Mouse (Mus musculus) intestine, embryonic 16.5 days (tissue): ENCODE data around the gene Camk1d. TPM values are rescaled to one million over a fixed set of nuclear protein-coding genes. Genes with fewer than 3 reads are reported as not detected.
"Not testable (repeated sequence)": the region's sequence is repeated elsewhere in the genome, so short reads cannot be mapped to it uniquely, and the experiment has no call there.

Experiments used
- ATAC-seq: fragments of 200-750 bp; cut with Nextera tagmentation; 2 replicates; pipeline ENCODE4 v1.8.0; 2017; ENCODE audit warnings: moderate TSS enrichment, moderate library complexity
- H3K27ac ChIP-seq: fragments of 300-500 bp; sonication (generic); 2 replicates; pipeline ENCODE4 v1.5.1; 2014; ENCODE audit warnings: mild to moderate bottlenecking, low read length
- H3K27me3 ChIP-seq: fragments of 300-500 bp; sonication (generic); replicated peaks from 2 replicates; pipeline ENCODE4 v1.6.1; 2014; ENCODE audit warnings: low read length, control low read depth, mixed read lengths; ENCODE audit not compliant: control insufficient read depth, insufficient read depth
- H3K36me3 ChIP-seq: fragments of 300-500 bp; sonication (generic); 2 replicates; pipeline ENCODE4 v1.6.1; 2014; ENCODE audit warnings: low read length, control low read depth; ENCODE audit not compliant: control insufficient read depth, insufficient read depth
- H3K4me1 ChIP-seq: fragments of 300-500 bp; sonication (generic); 2 replicates; pipeline ENCODE4 v1.6.1; 2014; ENCODE audit warnings: low read length, control low read depth, mixed read lengths; ENCODE audit not compliant: control insufficient read depth, insufficient read depth
- H3K4me2 ChIP-seq: fragments of 300-500 bp; sonication (generic); 2 replicates; pipeline ENCODE4 v1.6.1; 2014; ENCODE audit warnings: low read depth, low read length, control low read depth
- H3K4me3 ChIP-seq: fragments of 300-500 bp; sonication (generic); 2 replicates; pipeline ENCODE4 v1.5.1; 2014; ENCODE audit warnings: mild to moderate bottlenecking, low read length
- H3K9ac ChIP-seq: fragments of 300-500 bp; sonication (generic); 2 replicates; pipeline ENCODE4 v1.6.1; 2014; ENCODE audit warnings: low read depth, low read length
- H3K9me3 ChIP-seq: fragments of 300-500 bp; sonication (generic); 2 replicates; pipeline ENCODE4 v1.6.1; 2016; ENCODE audit warnings: low read length, control low read depth; ENCODE audit not compliant: control insufficient read depth
- WGBS: fragments of 180-500 bp; shearing (Covaris S2); extraction: QIAGEN DNeasy Blood & Tissue Kit; methylation state at CpG from one replicate; pipeline ENCODE4 v1.1.7; 2014; 5-methylcytosine and 5-hydroxymethylcytosine counted together
- polyA plus RNA-seq: library from polyadenylated mRNA; unstranded; fragments of >200 nt; fragmentation: Nextera tagmentation; extraction: Ambion mirVana; gene quantifications from 2 replicates; pipeline ENCODE4 v1.2.1, GENCODE M21; 2015

Gene Camk1d
- polyA plus RNA-seq, 1 experiment from 2014 or later = 23.1 TPM

- Histone ChIP-seq H3K9me3 (no peaks in the 10 kb centered on the region), H3K4me1 (no peaks in the 10 kb centered on the region; the same call in 1 of the 2 replicates)
- ATAC-seq = no peak
These were observed 321.4 kb downstream of the Camk1d start for GRCm38 (mm10) chr2:5392921-5393320.

DNA sequence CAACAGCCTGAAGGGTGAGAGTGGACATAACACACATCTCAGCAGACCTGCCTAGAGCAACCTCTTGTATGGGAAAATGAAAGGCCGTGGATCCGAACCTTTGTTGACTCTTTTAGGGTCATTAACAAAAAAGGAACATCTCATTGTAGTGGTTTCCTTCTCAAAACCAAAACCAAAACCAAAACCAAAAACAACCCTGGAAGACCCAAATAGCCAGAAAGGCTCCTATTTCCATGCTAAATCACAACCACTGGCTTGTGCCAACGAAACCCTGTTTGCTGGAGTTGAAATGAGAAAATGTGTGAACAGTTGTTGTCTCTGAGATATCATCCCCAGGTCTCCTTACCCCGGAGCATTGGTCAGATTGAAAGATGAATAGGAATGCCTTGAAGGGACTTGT is 321.8 kb downstream of the Camk1d start:
- no peak overlapping the region for H3K9ac ChIP-seq
- H3K27me3 ChIP-seq = no peaks in the 10 kb centered on the region
- no peak for ATAC-seq
- no peaks in the 10 kb centered on the region for H3K9me3 ChIP-seq
- no peaks in the 10 kb centered on the region for H3K36me3 ChIP-seq
- no peak overlapping the region for H3K4me3 ChIP-seq
- no peaks in the 10 kb centered on the region; the same call in 1 of the 2 replicates for H3K4me1 ChIP-seq
- 92% methylated on average over 4 of the region's 4 CpGs for WGBS
- H3K4me2 ChIP-seq = no peak overlapping the region
- H3K27ac ChIP-seq = no peak overlapping the region

More at GRCm38 (mm10) chr2:5392921-5393320, 321.4 kb downstream of the Camk1d start:
- H3K9ac ChIP-seq = no peak overlapping the region
- no peak overlapping the region for H3K4me3 ChIP-seq
- H3K36me3 ChIP-seq = no peaks in the 10 kb centered on the region
- H3K27ac ChIP-seq = no peak overlapping the region
- H3K27me3 ChIP-seq = no peaks in the 10 kb centered on the region
- H3K4me2 ChIP-seq = no peak overlapping the region

GRCm38 (mm10) chr2:5388381-5388780 is 325.9 kb downstream of the Camk1d start:
- no peak overlapping the region for H3K27ac ChIP-seq
- H3K36me3 ChIP-seq = no peaks in the 10 kb centered on the region
- H3K9me3 ChIP-seq = no peaks in the 10 kb centered on the region
- H3K4me2 ChIP-seq = no peak overlapping the region
- 85% methylated on average over 7 of the region's 7 CpGs for WGBS
- no peak for ATAC-seq
- H3K4me3 ChIP-seq = no peak overlapping the region
- no peak overlapping the region for H3K9ac ChIP-seq
- H3K4me1 ChIP-seq = peaks cover 5% of the 10 kb centered on the region
- no peaks in the 10 kb centered on the region for H3K27me3 ChIP-seq

GRCm38 (mm10) chr2:5381712-5382710 is 332.3 kb downstream of the Camk1d start:
- H3K4me3 ChIP-seq = no peak overlapping the region
- H3K9me3 ChIP-seq = no peaks in the 10 kb centered on the region
- no peak overlapping the region for H3K4me2 ChIP-seq
- H3K36me3 ChIP-seq = no peaks in the 10 kb centered on the region
- no peak for ATAC-seq
- peaks cover 2% of the 10 kb centered on the region for H3K4me1 ChIP-seq
- no peak overlapping the region for H3K27ac ChIP-seq
- no peak overlapping the region for H3K9ac ChIP-seq
- WGBS = 62% methylated on average over 12 of the region's 12 CpGs
- no peaks in the 10 kb centered on the region for H3K27me3 ChIP-seq

DNA sequence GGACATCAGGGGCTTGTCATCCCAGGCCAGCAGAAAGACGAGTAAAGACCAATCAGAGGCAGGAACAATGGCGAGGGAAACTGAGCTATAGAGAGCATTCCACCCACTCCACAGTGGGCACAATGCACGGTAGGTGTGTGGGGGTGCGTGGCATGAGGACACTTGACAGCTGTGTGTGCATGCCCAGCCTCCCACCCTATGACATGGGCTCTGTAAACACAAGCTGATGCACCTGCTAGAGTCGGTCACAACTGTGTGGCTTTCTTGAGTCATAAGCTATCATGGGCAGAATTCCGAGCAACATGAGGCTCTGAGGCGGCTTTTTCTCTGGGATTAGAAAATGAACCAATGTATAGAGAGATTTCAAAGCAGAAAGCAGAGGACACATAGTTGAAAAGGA is 333.3 kb downstream of the Camk1d start:
- WGBS = 77% methylated on average over 7 of the region's 7 CpGs
- H3K9ac ChIP-seq = no peak overlapping the region
- no peaks in the 10 kb centered on the region for H3K9me3 ChIP-seq
- no peak overlapping the region for H3K4me2 ChIP-seq
- H3K27ac ChIP-seq = no peak overlapping the region
- no peaks in the 10 kb centered on the region for H3K27me3 ChIP-seq
- no peaks in the 10 kb centered on the region for H3K36me3 ChIP-seq
- no peak for ATAC-seq
- no peaks in the 10 kb centered on the region for H3K4me1 ChIP-seq
- no peak overlapping the region for H3K4me3 ChIP-seq

DNA sequence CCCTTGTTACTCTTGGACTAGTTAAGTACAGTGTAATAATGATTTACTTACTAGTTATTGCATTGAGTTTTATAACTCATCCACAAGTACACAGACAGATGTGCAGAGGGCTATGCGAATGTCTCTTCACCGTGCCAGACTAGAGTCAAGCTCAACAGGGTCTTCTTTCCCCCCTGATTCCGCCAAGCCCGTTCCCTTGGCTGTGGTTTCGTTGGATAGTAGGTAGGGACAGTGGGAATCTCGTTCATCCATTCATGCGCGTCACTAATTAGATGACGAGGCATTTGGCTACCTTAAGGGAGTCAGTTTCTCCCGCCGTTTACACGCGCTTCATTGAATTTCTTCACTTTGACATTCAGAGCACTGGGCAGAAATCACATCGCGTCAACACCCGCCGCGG is 335.4 kb downstream of the Camk1d start:
- H3K27me3 ChIP-seq, H3K36me3 ChIP-seq, H3K4me1 ChIP-seq, ATAC-seq, H3K27ac ChIP-seq, H3K4me2 ChIP-seq, H3K4me3 ChIP-seq, H3K9ac ChIP-seq, H3K9me3 ChIP-seq: not testable (repeated sequence)
- 60% methylated on average over 18 of the region's 18 CpGs for WGBS

- ATAC-seq = no peak
- Histone ChIP-seq H3K9me3 (no peaks in the 10 kb centered on the region), H3K27me3 (no peaks in the 10 kb centered on the region), H3K4me3 (no peak overlapping the region), H3K9ac (no peak overlapping the region), H3K4me2 (no peak overlapping the region), H3K4me1 (0 out of 2 replicates have a peak, but pooled peaks cover 2% of the 10 kb centered on the region), H3K27ac (no peak overlapping the region), H3K36me3 (no peaks in the 10 kb centered on the region)
- WGBS = 69% methylated on average over 6 of the region's 6 CpGs
These were observed 336.1 kb downstream of the Camk1d start for GRCm38 (mm10) chr2:5378066-5378672.

GRCm38 (mm10) chr2:5372886-5373429 is 341.4 kb downstream of the Camk1d start:
- Histone ChIP-seq H3K27me3 (no peaks in the 10 kb centered on the region), H3K4me1 (0 out of 2 replicates have a peak, but pooled peaks cover 2% of the 10 kb centered on the region), H3K9me3 (no peaks in the 10 kb centered on the region), H3K27ac (no peak overlapping the region), H3K36me3 (no peaks in the 10 kb centered on the region), H3K4me2 (no peak overlapping the region), H3K9ac (no peak overlapping the region), H3K4me3 (no peak overlapping the region)
- peak; percentile 56; the same call in 1 of the 2 replicates for ATAC-seq
- 66% methylated on average over 6 of the region's 6 CpGs for WGBS

- Histone ChIP-seq H3K4me2 (no peak overlapping the region), H3K36me3 (no peaks in the 10 kb centered on the region), H3K9me3 (no peaks in the 10 kb centered on the region), H3K4me1 (0 out of 2 replicates have a peak, but pooled peaks cover 2% of the 10 kb centered on the region), H3K27me3 (no peaks in the 10 kb centered on the region), H3K4me3 (no peak overlapping the region), H3K27ac (no peak overlapping the region), H3K9ac (no peak overlapping the region)
- no peak for ATAC-seq
- WGBS = 75% methylated on average over 3 of the region's 3 CpGs
These were observed 343.0 kb downstream of the Camk1d start for GRCm38 (mm10) chr2:5371316-5371715.
